Mouse (Mus musculus): ENCODE measurements around the gene Unc93a. TPM values are rescaled to one million over a fixed set of nuclear protein-coding genes. Genes with fewer than 3 reads are reported as not detected.

Gene Unc93a
- polyA plus RNA-seq, 1 experiment from 2014 or later = not detected

Other genes with a start within 250 kb of the Unc93a start
- 1.8 and 2.3 TPM in 2 replicates for gene Pnldc1, start 221.6 kb downstream of the Unc93a start, polyA plus RNA-seq (2014; fragmentation: Nextera tagmentation; extraction: Ambion mirVana)
- 497 and 535 TPM in 2 replicates for gene Tcp1, start 216.1 kb downstream of the Unc93a start, polyA plus RNA-seq (2014; fragmentation: Nextera tagmentation; extraction: Ambion mirVana)
- gene Mrpl18, start 215.5 kb downstream of the Unc93a start, polyA plus RNA-seq (2014; fragmentation: Nextera tagmentation; extraction: Ambion mirVana) = 172 and 187 TPM in 2 replicates
- gene Acat3, start 191.2 kb downstream of the Unc93a start, polyA plus RNA-seq (2014; fragmentation: Nextera tagmentation; extraction: Ambion mirVana) = 0.87 and 1.3 TPM in 2 replicates
- 324 and 345 TPM in 2 replicates for gene Acat2, start 171.1 kb downstream of the Unc93a start, polyA plus RNA-seq (2014; fragmentation: Nextera tagmentation; extraction: Ambion mirVana)
- gene Wtap, start 137.6 kb downstream of the Unc93a start, polyA plus RNA-seq (2014; fragmentation: Nextera tagmentation; extraction: Ambion mirVana) = 140 and 141 TPM in 2 replicates
- 107 and 115 TPM in 2 replicates for gene Sod2, start 125.0 kb downstream of the Unc93a start, polyA plus RNA-seq (2014; fragmentation: Nextera tagmentation; extraction: Ambion mirVana)
- gene Gpr31b, start 79.5 kb downstream of the Unc93a start, polyA plus RNA-seq (2014; fragmentation: Nextera tagmentation; extraction: Ambion mirVana) = 0.23 TPM in 1 of 2 replicates, not detected in the other
- 0.16 TPM in 1 of 2 replicates, not detected in the other for gene Tcp10b, start 70.7 kb downstream of the Unc93a start, polyA plus RNA-seq (2014; fragmentation: Nextera tagmentation; extraction: Ambion mirVana)
- not detected in 2 replicates for gene Smok2a, start 89.4 kb upstream of the Unc93a start, polyA plus RNA-seq (2014; fragmentation: Nextera tagmentation; extraction: Ambion mirVana)
- not detected in 2 replicates for gene Smok2b, start 98.4 kb upstream of the Unc93a start, polyA plus RNA-seq (2014; fragmentation: Nextera tagmentation; extraction: Ambion mirVana)
- gene Tcp10c, start 222.8 kb upstream of the Unc93a start, polyA plus RNA-seq (2014; fragmentation: Nextera tagmentation; extraction: Ambion mirVana) = not detected in 2 replicates